31 mouse cellular contexts compared by ENCODE assay signal in genomic region chr5:102171808-102172207, GRCm38 (mm10).
DNase-seq lines count a peak whose midpoint lies in the region; ATAC-seq and TF ChIP-seq lines count a peak whose summit lies in the region.
"Had no signal": no experiment of that assay in that cellular context is flagged by ENCODE, and none has a peak within 500 bp of the region (broad histone marks: within the 10 kb centered on the region; RNA-seq: fewer than 3 reads in every experiment).

No protein-coding gene starts in this region.

- H3K27ac ChIP-seq in hindbrain, embryonic 13.5 days = no peak overlapping the region
- H3K27ac ChIP-seq in hindbrain, embryonic 12.5 days = no peak overlapping the region
- H3K27ac ChIP-seq in stomach, embryonic 14.5 days (ENCODE audit: low read length) = no peak overlapping the region
- no peak overlapping the region for H3K27ac ChIP-seq in stomach, postnatal 0 days (replicated peaks)
- H3K27ac ChIP-seq: embryonic facial prominence, embryonic 15.5 days; heart, adult 2 months; heart, embryonic 13.5 days; hindbrain, embryonic 14.5 days; limb, embryonic 10.5 days; liver, embryonic 15.5 days; lung, embryonic 15.5 days had no signal

- TF ChIP-seq CTCF in stomach, postnatal 0 days (IDR thresholded peaks at IDR 0.05; ENCODE audit: low read depth) = no peak

- ATAC-seq in hindbrain, embryonic 13.5 days (ENCODE audit: low FRiP score) = 0 out of 2 replicates have a peak, but pooled peaks have one; percentile 43
- ATAC-seq in hindbrain, embryonic 12.5 days (ENCODE audit: low FRiP score) = no peak
- ATAC-seq in stomach, embryonic 14.5 days (ENCODE audit: insufficient number of reproducible peaks, insufficient read depth, low FRiP score, low read depth) = peak; percentile 33; the same call in 1 of the 2 replicates
- no peak for ATAC-seq in stomach, postnatal 0 days (ENCODE audit: low FRiP score, low TSS enrichment)
- ATAC-seq: Patski had no signal

- H3K4me3 ChIP-seq in hindbrain, embryonic 13.5 days = no peak overlapping the region
- H3K4me3 ChIP-seq in hindbrain, embryonic 12.5 days = no peak overlapping the region
- H3K4me3 ChIP-seq in stomach, embryonic 14.5 days (ENCODE audit: low read depth, low read length) = no peak overlapping the region
- no peak overlapping the region for H3K4me3 ChIP-seq in stomach, postnatal 0 days (ENCODE audit: low read depth, low read length)
- H3K4me3 ChIP-seq: embryonic facial prominence, embryonic 15.5 days; heart, adult 2 months; heart, embryonic 13.5 days; limb, embryonic 10.5 days; liver, embryonic 15.5 days; lung, embryonic 15.5 days; megakaryocyte, embryonic 14.5 days had no signal

- no peak overlapping the region for H3K4me2 ChIP-seq in hindbrain, embryonic 13.5 days
- no peak overlapping the region for H3K4me2 ChIP-seq in hindbrain, embryonic 12.5 days (replicated peaks)
- no peak overlapping the region for H3K4me2 ChIP-seq in stomach, embryonic 14.5 days (replicated peaks; ENCODE audit: low read depth, low read length)
- H3K4me2 ChIP-seq in stomach, postnatal 0 days (replicated peaks; ENCODE audit: low read depth) = no peak overlapping the region
- H3K4me2 ChIP-seq: embryonic facial prominence, embryonic 15.5 days; heart, embryonic 13.5 days; hindbrain, embryonic 14.5 days; liver, embryonic 15.5 days; lung, embryonic 15.5 days had no signal

- 64% methylated on average over 2 of the region's 3 CpGs for WGBS in hindbrain, embryonic 13.5 days
- WGBS in hindbrain, embryonic 12.5 days = 71% methylated on average over 2 of the region's 3 CpGs
- 68% methylated on average over 2 of the region's 3 CpGs for WGBS in stomach, embryonic 14.5 days
- WGBS in stomach, postnatal 0 days = 70% methylated on average over 2 of the region's 3 CpGs

- no peak for DNase-seq in stomach, postnatal 0 days (ENCODE audit: low spot score)
- peak; percentile 42 for DNase-seq in layer of hippocampus, adult 9-10 months (ENCODE audit: low spot score)
- DNase-seq in right cerebral cortex, postnatal 25 days = no peak
- no peak for DNase-seq in kidney, adult 18-20 months
- DNase-seq: adrenal gland, adult 2 months; B cell, adult 2 months; cerebellum, adult 2 months; cerebellum, postnatal 36 days; embryo, embryonic 11 days; gastrocnemius, postnatal 25 days; heart, adult 2 months; heart, postnatal 14 days; kidney, adult 8-10 months; kidney, postnatal 10 days; liver; lung, postnatal 36 days; midbrain, embryonic 14.5 days; thymus, adult 2 months had no signal

- no peaks in the 10 kb centered on the region for H3K27me3 ChIP-seq in hindbrain, embryonic 13.5 days
- H3K27me3 ChIP-seq in hindbrain, embryonic 12.5 days = no peaks in the 10 kb centered on the region
- no peaks in the 10 kb centered on the region for H3K27me3 ChIP-seq in stomach, embryonic 14.5 days (ENCODE audit: control insufficient read depth, insufficient read depth, low read length)
- no peaks in the 10 kb centered on the region for H3K27me3 ChIP-seq in stomach, postnatal 0 days (ENCODE audit: control insufficient read depth, insufficient read depth, low read length)
- H3K27me3 ChIP-seq: CH12.LX; embryonic facial prominence, embryonic 15.5 days; heart, embryonic 13.5 days; liver, embryonic 15.5 days; lung, embryonic 15.5 days; megakaryocyte, embryonic 14.5 days had no signal

- no peaks in the 10 kb centered on the region for H3K9me3 ChIP-seq in hindbrain, embryonic 13.5 days
- H3K9me3 ChIP-seq in hindbrain, embryonic 12.5 days (replicated peaks) = no peaks in the 10 kb centered on the region
- no peaks in the 10 kb centered on the region for H3K9me3 ChIP-seq in stomach, embryonic 14.5 days (ENCODE audit: control insufficient read depth, low read depth, low read length)
- H3K9me3 ChIP-seq in stomach, postnatal 0 days (ENCODE audit: control insufficient read depth, low read length) = no peaks in the 10 kb centered on the region
- H3K9me3 ChIP-seq: embryonic facial prominence, embryonic 15.5 days; heart, embryonic 13.5 days; limb, embryonic 10.5 days; liver, embryonic 15.5 days; lung, embryonic 15.5 days; megakaryocyte, embryonic 14.5 days had no signal

- no peaks in the 10 kb centered on the region for H3K36me3 ChIP-seq in hindbrain, embryonic 13.5 days
- H3K36me3 ChIP-seq in hindbrain, embryonic 12.5 days = no peaks in the 10 kb centered on the region
- no peaks in the 10 kb centered on the region for H3K36me3 ChIP-seq in stomach, embryonic 14.5 days (ENCODE audit: control insufficient read depth, insufficient read depth, low read length)
- no peaks in the 10 kb centered on the region for H3K36me3 ChIP-seq in stomach, postnatal 0 days (ENCODE audit: control insufficient read depth, insufficient read depth, low read length)
- H3K36me3 ChIP-seq: embryonic facial prominence, embryonic 15.5 days; G1E; heart, embryonic 13.5 days; limb, embryonic 10.5 days; liver, embryonic 15.5 days; lung, embryonic 15.5 days had no signal

- no peak for TF ChIP-seq EP300 in stomach, postnatal 0 days (optimal IDR thresholded peaks at IDR 0.05)

- H3K9ac ChIP-seq in hindbrain, embryonic 13.5 days = no peak overlapping the region
- H3K9ac ChIP-seq in hindbrain, embryonic 12.5 days = no peak overlapping the region
- no peak overlapping the region for H3K9ac ChIP-seq in stomach, embryonic 14.5 days (replicated peaks; ENCODE audit: low read depth, low read length)
- no peak overlapping the region for H3K9ac ChIP-seq in stomach, postnatal 0 days (ENCODE audit: low read length)
- H3K9ac ChIP-seq: embryonic facial prominence, embryonic 15.5 days; heart, embryonic 13.5 days; hindbrain, embryonic 14.5 days; liver, embryonic 15.5 days; lung, embryonic 15.5 days had no signal

- no peaks in the 10 kb centered on the region for H3K4me1 ChIP-seq in hindbrain, embryonic 13.5 days (replicated peaks)
- H3K4me1 ChIP-seq in hindbrain, embryonic 12.5 days = peaks cover 4% of the 10 kb centered on the region; the same call in 1 of the 2 replicates
- no peaks in the 10 kb centered on the region for H3K4me1 ChIP-seq in stomach, embryonic 14.5 days (ENCODE audit: control insufficient read depth, insufficient read depth, low read length)
- H3K4me1 ChIP-seq in stomach, postnatal 0 days (replicated peaks; ENCODE audit: control insufficient read depth, insufficient read depth) = no peaks in the 10 kb centered on the region
- H3K4me1 ChIP-seq: embryonic facial prominence, embryonic 15.5 days; heart, embryonic 13.5 days; liver, embryonic 15.5 days; lung, embryonic 15.5 days; megakaryocyte, embryonic 14.5 days had no signal

Comparison
In these comparisons a context has a peak if more than half of its experiments do, and no peak if none do; other contexts are left out.
1. ATAC-seq: peak in hindbrain, embryonic 13.5 days (single experiment) and stomach, embryonic 14.5 days (single experiment); none in hindbrain, embryonic 12.5 days (single experiment) and stomach, postnatal 0 days (single experiment).